Mouse (Mus musculus): ENCODE data around the gene Rprm.

Gene Rprm

GRCm38 (mm10) chr2:54085430-54086087 is at the start of gene Rprm:
TSS of gene Rprm (minus strand) at chr2:54085552.
- peak; percentile 96 to 97 for DNase-seq (ENCODE audit: low spot score in 2 of 2)

- DNase-seq (ENCODE audit: low spot score in 2 of 2): no peak
Measured at GRCm38 (mm10) chr2:54119305-54119704, 34.0 kb upstream of the Rprm start.

- DNase-seq (ENCODE audit: low spot score in 2 of 2): peak in 1 of 2 experiments; percentile 36
Measured at GRCm38 (mm10) chr2:54118881-54119280, 33.5 kb upstream of the Rprm start.

- no peak for DNase-seq (ENCODE audit: low spot score in 2 of 2)
Measured at GRCm38 (mm10) chr2:54111294-54111693, 25.9 kb upstream of the Rprm start.

GRCm38 (mm10) chr2:54106232-54106726 is 20.9 kb upstream of the Rprm start:
- DNase-seq (ENCODE audit: low spot score in 2 of 2): no peak

- no peak for DNase-seq (ENCODE audit: low spot score in 2 of 2)
Measured at GRCm38 (mm10) chr2:54099939-54100338, 14.6 kb upstream of the Rprm start.

- DNase-seq (ENCODE audit: low spot score in 2 of 2): no peak
Measured at GRCm38 (mm10) chr2:54092616-54093015, 7.3 kb upstream of the Rprm start.

- DNase-seq (ENCODE audit: low spot score in 2 of 2): no peak
Measured at GRCm38 (mm10) chr2:54086254-54086653, 902 bp upstream of the Rprm start.

- DNase-seq (ENCODE audit: low spot score in 2 of 2): no peak
Measured at GRCm38 (mm10) chr2:54084737-54085429, 469 bp downstream of the Rprm start.

GRCm38 (mm10) chr2:54083861-54084736 is 1.3 kb downstream of the Rprm start:
- DNase-seq (ENCODE audit: low spot score in 2 of 2): peak in 1 of 2 experiments; percentile 10

- DNase-seq (ENCODE audit: low spot score in 2 of 2): no peak
Measured at GRCm38 (mm10) chr2:54078961-54079360, 6.4 kb downstream of the Rprm start.

- no peak for DNase-seq (ENCODE audit: low spot score in 2 of 2)
Measured at GRCm38 (mm10) chr2:54071526-54071925, 13.8 kb downstream of the Rprm start.

- DNase-seq (ENCODE audit: low spot score in 2 of 2): no peak
Measured at GRCm38 (mm10) chr2:54062421-54062820, 22.9 kb downstream of the Rprm start.

GRCm38 (mm10) chr2:54061039-54061438 is 24.3 kb downstream of the Rprm start:
- DNase-seq (ENCODE audit: low spot score in 2 of 2): no peak
